Mouse (Mus musculus) cerebellum, adult 11-12 months (tissue): Measurements from ENCODE around the gene Car3.

Experiments used
- DNase-seq: peaks from one replicate; pipeline ENCODE4 v3.0.0; 2022

Gene Car3

DNA sequence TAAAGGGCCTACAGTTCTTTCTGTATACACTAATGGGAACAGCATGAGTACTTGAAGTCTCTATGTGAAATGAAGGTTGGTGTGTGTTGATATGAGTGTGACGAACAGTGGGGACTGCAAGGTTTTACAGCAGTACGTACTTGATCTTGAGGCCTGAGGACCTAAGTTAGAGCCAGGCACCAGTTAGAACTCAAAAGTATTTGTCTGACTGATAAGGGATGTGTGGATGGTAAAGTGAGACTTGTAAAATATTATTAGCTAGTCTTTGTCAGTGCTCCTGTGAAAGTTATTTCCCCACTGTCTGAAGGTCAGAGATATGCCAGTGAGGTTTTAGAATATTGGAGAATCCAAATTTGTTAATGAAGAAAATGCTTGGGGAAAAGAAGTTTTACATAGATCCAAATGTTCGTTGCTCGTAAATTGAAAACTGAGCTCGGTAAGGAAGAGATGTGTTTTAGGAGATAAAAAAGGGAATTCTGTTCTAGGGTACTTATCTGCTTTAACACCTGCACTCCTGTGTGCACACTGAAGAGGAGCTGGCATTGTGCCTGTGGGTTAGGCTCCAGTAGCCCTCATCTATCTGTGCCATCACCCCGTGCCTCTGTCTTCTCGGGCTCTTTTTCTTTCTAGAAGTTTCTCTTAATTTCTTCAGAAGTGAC, 14.1 kb downstream of the Car3 start:
- no peak for DNase-seq

DNA sequence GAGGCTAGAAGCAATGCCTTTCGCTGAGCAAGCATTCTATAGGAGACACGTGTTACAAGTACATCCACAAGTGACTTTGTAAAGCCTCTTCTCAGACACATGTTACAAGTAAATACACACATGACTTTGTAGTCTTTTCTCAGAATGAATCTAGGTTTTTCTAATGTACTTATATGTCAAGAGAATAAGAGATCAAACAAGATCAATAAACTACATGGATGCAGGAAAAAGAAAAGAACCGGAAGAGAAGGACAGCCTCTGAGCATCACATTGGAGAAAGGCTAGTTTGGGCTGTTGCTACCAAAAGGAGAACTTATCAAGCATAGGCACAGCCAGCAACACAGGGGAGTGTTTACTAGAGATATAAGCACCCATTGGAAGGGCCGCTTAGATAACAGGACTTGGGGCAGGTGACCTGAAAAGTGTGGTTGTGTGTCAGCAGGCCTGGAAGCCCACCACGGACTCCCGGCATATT, 15.5 kb downstream of the Car3 start:
- no peak for DNase-seq

GRCm38 (mm10) chr3:14879293-14879692, 16.0 kb downstream of the Car3 start:
- no peak for DNase-seq

DNA sequence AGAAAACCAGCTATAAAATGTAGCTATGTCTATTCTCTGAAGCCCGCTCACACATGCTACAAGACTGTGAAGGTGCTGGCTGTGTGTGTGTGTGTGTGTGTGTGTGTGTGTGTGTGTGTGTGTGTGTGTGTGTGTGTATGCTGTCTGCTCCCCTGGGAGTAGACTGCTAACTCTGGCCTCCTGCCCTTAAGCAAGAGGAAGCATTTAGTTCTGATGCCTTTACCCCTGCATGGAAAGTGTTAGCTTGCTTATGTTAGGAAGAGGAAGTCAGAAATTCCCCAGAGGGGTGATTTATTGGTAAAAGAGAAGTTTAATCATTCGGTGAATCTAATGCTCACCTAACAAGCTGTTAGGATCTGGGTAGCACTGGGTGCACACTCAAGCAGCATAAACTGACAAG, 17.0 kb downstream of the Car3 start:
- DNase-seq, result no peak

- no peak for DNase-seq
These were observed 18.7 kb downstream of the Car3 start for GRCm38 (mm10) chr3:14882005-14882404.

DNA sequence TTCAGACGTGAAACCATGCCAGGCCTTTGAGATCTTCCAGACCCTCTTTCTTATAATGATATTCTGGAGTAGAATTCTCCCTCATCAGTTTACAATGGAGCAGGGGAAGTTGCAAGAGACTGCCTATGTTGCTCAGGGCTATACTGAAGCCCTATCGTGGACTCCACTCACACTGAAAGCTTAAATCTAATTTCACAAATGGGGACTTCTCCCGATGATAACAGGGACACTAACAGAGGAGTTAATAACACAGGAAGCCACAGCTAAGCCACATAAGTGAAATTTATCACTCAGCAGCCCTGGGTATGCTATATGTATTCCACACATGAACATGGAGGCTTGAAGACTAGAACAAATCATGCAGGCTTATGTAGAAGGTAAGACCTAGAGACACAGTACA, 19.4 kb downstream of the Car3 start:
- DNase-seq, result no peak

GRCm38 (mm10) chr3:14884826-14885225, 21.5 kb downstream of the Car3 start:
- DNase-seq, result no peak

GRCm38 (mm10) chr3:14886102-14887098, 23.1 kb downstream of the Car3 start, which contains the start of gene Car2:
Car2 (plus strand) TSS chr3:14886273.
- DNase-seq, result peak; percentile 62

GRCm38 (mm10) chr3:14887134-14887666, 23.9 kb downstream of the Car3 start:
- no peak for DNase-seq

DNA sequence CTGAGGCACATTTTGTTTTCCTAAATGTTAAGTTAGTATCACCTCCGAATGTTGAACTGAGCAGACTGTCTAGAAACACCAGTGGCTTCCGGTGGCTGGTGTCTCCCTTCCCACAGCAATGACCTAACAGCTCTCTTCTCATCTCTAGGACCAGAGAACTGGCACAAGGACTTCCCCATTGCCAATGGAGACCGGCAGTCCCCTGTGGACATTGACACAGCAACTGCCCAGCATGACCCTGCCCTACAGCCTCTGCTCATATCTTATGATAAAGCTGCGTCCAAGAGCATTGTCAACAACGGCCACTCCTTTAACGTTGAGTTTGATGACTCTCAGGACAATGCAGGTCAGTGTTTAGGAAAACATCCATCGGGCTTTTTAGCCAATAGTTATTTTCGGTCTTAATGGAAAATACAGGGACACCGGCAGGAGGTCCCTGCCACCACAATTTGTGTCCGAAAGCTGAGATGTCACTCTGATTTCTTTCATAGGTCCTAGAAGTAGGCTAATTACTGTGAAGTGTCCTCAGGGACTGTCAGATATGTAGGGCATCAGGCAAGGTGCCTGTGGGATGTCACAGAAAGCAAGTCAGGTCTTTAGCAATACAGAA, 24.5 kb downstream of the Car3 start:
- peak; percentile 14 for DNase-seq

GRCm38 (mm10) chr3:14888549-14888948, 25.2 kb downstream of the Car3 start:
- DNase-seq, result no peak

DNA sequence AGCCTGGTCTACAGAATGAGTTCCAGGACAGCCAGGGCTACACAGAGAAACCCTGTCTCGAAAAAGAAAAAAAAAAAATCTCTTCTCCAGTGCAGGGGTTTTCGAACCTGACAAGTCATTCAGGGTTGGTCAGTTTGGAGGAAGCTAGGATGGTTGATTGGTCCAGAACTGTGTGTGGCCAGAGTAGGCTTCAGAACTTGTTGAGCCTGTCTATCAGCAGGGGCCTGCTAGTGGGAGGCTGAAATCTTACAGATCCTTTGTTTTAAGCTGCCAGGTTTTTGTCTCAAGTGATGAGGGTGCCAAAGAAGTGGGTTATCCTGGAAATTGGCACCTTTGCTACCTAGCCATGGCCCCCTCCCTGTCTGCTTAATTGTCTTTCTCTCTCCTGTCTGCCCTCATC, 25.8 kb downstream of the Car3 start:
- no peak for DNase-seq

- no peak for DNase-seq
These were observed 26.6 kb downstream of the Car3 start for GRCm38 (mm10) chr3:14889716-14890409.

- DNase-seq, result no peak
These were observed 29.7 kb downstream of the Car3 start for GRCm38 (mm10) chr3:14892991-14893390.

GRCm38 (mm10) chr3:14893700-14894099, 30.4 kb downstream of the Car3 start:
- no peak for DNase-seq

GRCm38 (mm10) chr3:14895333-14895732, 32.0 kb downstream of the Car3 start:
- DNase-seq, result no peak

- no peak for DNase-seq
These were observed 34.5 kb downstream of the Car3 start for GRCm38 (mm10) chr3:14897770-14898169.

DNA sequence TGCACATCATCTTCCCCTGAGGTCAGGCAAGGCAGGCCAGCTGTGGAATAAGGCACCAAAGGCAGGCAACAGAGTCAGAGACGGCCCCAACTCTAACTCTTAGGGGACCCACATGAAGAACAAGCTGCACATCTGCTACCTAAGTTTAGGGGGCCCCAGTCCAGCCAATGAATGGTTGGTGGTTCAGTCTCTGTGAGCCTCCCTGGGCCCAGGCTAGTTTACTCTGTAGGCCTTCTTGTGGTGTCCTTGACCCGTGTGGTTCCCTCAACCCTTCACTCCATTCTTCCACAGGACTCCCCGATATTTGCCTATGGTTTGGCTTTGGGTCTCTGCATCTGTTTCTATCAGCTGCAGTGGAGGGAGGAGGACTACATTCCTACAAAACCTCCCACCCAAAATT, 40.1 kb downstream of the Car3 start:
- DNase-seq, result no peak

- no peak for DNase-seq
These were observed 40.9 kb downstream of the Car3 start for GRCm38 (mm10) chr3:14904165-14904564.

- DNase-seq, result no peak
These were observed 44.0 kb downstream of the Car3 start for GRCm38 (mm10) chr3:14907271-14907670.

DNA sequence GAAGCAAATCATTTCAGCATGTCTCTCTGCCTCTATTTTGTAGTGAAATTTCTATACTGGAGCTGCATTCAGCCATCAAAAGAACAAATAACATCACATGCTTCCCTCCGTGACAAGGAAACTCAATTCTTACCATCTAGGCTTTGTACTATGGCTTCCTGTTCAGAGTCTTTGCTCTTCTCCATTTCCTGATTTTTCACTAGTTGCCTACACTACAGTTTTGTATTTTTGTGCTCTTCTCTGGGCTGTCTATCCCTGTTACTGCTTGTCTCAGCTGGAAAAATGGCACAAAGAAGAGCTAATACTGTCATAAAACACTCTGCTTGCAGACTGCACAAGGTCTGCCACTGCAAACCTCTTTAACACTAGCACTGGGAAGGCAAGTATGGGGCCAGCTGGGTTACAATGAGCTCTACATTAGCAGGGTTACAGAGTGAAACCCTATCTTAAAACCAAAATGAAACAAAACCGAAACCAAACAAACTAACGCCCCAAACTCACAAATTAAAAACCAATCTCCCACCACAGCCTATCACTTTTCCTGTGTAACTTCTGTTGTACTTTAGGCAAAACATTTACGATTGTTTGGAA, 48.8 kb downstream of the Car3 start:
- DNase-seq, result no peak

- DNase-seq, result no peak
These were observed 50.5 kb downstream of the Car3 start for GRCm38 (mm10) chr3:14913774-14914173.
